Mouse (Mus musculus) ovary, postnatal 36 days (tissue): Measurements from ENCODE around the gene Ei24.

Source experiments
- DNase-seq: peaks from one replicate; pipeline ENCODE4 v3.0.0; 2022; ENCODE audit warnings: low spot score, mixed read lengths

Gene Ei24

GRCm38 (mm10) chr9:36792191-36792590, 5.0 kb downstream of the Ei24 start:
- DNase-seq, result no peak

- DNase-seq, result no peak
These were observed 13.3 kb downstream of the Ei24 start for GRCm38 (mm10) chr9:36783921-36784320.

- DNase-seq, result no peak
These were observed 28.2 kb downstream of the Ei24 start for GRCm38 (mm10) chr9:36769048-36769413.

- DNase-seq, result peak; percentile 61
These were observed 28.8 kb downstream of the Ei24 start for GRCm38 (mm10) chr9:36768156-36769047.

GRCm38 (mm10) chr9:36767203-36768143, 29.7 kb downstream of the Ei24 start, which contains the start of gene Stt3a:
TSS of gene Stt3a (minus strand) at chr9:36767679.
- peak; percentile 95 for DNase-seq

- no peak for DNase-seq
These were observed 32.8 kb downstream of the Ei24 start for GRCm38 (mm10) chr9:36764378-36764777.
